Mouse (Mus musculus): Measurements from ENCODE around the gene Cacng7. TPM values are rescaled to one million over a fixed set of nuclear protein-coding genes. Genes with fewer than 3 reads are reported as not detected.

Cacng7 gene
- total RNA-seq, 1 experiment, result 14.4 TPM

DNA sequence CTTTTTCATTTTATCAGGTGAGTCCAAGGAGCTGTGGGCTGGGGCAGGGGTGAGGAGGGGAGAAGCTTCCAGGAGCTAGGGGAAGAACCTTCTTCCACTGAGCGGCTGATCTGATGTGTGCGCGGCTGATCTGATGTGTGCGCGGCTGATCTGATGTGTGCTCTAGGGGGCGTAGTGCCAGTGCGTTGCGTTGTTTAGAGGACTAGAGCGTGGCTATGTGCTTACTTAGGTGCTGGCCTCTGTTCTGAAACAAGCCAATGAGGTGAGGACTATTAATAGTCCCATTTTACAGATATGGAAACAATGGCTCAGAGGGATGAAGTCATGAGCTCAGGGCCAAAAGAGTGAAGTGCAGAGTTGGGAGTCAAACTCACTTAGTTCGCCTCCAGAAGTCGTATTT lies 6.3 kb downstream of the Cacng7 start:
- H3K9me3 ChIP-seq (ENCODE audit: control insufficient read depth, insufficient read depth, low read depth, low read length), result no peaks in the 10 kb centered on the region
- no peak for DNase-seq (ENCODE audit: low read depth, low spot score)
- H3K36me3 ChIP-seq (ENCODE audit: control insufficient read depth, insufficient read depth, low read length, poor library complexity, severe bottlenecking), result peaks cover 10% of the 10 kb centered on the region
- no peak for TF ChIP-seq ZC3H11A (IDR thresholded peaks at IDR 0.05; ENCODE audit: borderline replicate concordance, low read depth, low read length)
- peak overlapping the region; percentile 60 to 65 for H3K4me3 ChIP-seq (ENCODE audit: insufficient read depth in 1 of 2, low read depth in 1 of 2, low read length in 2 of 2, poor library complexity in 1 of 2, severe bottlenecking in 1 of 2)
- 0 out of 2 replicates have a peak overlapping the region, but pooled peaks have one; percentile 11 for H3K27ac ChIP-seq (ENCODE audit: insufficient read depth, low read depth, low read length, poor library complexity, severe bottlenecking)
- H3K4me1 ChIP-seq (ENCODE audit: control insufficient read depth in 2 of 2, insufficient read depth in 2 of 2, low read length in 2 of 2, poor library complexity in 1 of 2), result peaks cover 0 to 4% of the 10 kb centered on the region in 2 experiments; a peak in 2 of 4 replicates
- H3K9ac ChIP-seq (ENCODE audit: insufficient read depth, low read depth, low read length, poor library complexity, severe bottlenecking), result peak overlapping the region; percentile 44
- in situ Hi-C loops (cut with MboI; ENCODE audit: low sequenced_read_pairs in 2 of 2, unreplicated experiment in 2 of 2), result no loop called here

DNA sequence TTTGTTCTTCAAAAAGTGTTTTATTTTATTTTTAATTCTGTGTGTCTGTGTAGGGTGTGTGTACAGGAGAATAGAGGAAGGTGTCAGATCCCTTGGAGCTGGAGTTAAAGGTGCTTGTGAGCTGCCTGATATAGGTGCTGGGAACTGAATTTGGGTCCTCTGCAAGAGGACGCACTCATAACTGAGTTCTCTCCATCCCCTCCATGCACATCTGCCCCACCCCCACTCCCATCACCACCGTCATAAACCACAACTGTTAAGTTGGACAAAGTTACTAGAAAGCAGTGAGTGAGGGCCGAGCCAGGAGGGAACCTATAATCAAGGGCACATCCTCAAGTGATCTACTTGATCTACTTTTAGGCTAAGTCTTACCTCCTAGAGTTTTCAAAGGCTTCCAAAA lies 11.1 kb downstream of the Cacng7 start:
- H3K9me3 ChIP-seq (ENCODE audit: control insufficient read depth, insufficient read depth, low read depth, low read length), result no peaks in the 10 kb centered on the region
- H3K36me3 ChIP-seq (ENCODE audit: control insufficient read depth, insufficient read depth, low read length, poor library complexity, severe bottlenecking), result peaks cover 10% of the 10 kb centered on the region
- no peak overlapping the region for H3K9ac ChIP-seq (ENCODE audit: insufficient read depth, low read depth, low read length, poor library complexity, severe bottlenecking)
- no peak for TF ChIP-seq CHD2 (IDR thresholded peaks at IDR 0.05; ENCODE audit: low read depth, low read length)
- no peak for TF ChIP-seq HCFC1 (IDR thresholded peaks at IDR 0.05; ENCODE audit: borderline replicate concordance, insufficient read depth, low read length)
- TF ChIP-seq MAFK (IDR thresholded peaks at IDR 0.05; ENCODE audit: insufficient read depth, low read depth, low read length), result no peak
- no peak for TF ChIP-seq ZNF384 (IDR thresholded peaks at IDR 0.05; ENCODE audit: low read depth, low read length)
- no peak for TF ChIP-seq ZC3H11A (IDR thresholded peaks at IDR 0.05; ENCODE audit: borderline replicate concordance, low read depth, low read length)
- no peak for DNase-seq (ENCODE audit: low read depth, low spot score)
- H3K4me3 ChIP-seq (ENCODE audit: insufficient read depth in 1 of 2, low read depth in 1 of 2, low read length in 2 of 2, poor library complexity in 1 of 2, severe bottlenecking in 1 of 2), result no peak overlapping the region
- peaks cover 10 to 11% of the 10 kb centered on the region in 2 experiments for H3K4me1 ChIP-seq (ENCODE audit: control insufficient read depth in 2 of 2, insufficient read depth in 2 of 2, low read length in 2 of 2, poor library complexity in 1 of 2)
- in situ Hi-C loops (cut with MboI; ENCODE audit: low sequenced_read_pairs in 2 of 2, unreplicated experiment in 2 of 2), result no loop called here
- H3K27ac ChIP-seq (ENCODE audit: insufficient read depth, low read depth, low read length, poor library complexity, severe bottlenecking), result no peak overlapping the region

DNA sequence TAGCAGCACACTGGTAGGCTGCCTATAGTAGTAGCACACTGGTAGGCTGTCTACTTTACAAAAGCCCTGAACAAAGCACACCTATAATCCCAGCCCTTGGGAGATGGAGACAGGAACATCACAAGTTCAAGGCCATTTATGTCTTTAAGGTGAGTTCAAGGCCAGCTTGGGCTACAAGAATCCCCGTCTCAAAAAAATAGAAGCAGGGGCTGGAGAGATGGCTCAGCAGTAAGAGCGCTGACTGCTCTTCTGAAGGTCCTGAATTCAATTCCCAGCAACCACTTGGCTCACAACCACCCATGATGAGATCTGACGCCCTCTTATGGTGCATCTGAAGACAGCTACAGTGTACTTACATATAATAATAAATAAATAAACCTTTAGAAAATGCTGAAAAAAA lies 12.5 kb downstream of the Cacng7 start:
- H3K9ac ChIP-seq (ENCODE audit: insufficient read depth, low read depth, low read length, poor library complexity, severe bottlenecking), result no peak overlapping the region
- H3K27ac ChIP-seq (ENCODE audit: insufficient read depth, low read depth, low read length, poor library complexity, severe bottlenecking), result no peak overlapping the region; the same call in 1 of the 2 replicates
- no peak overlapping the region for H3K4me3 ChIP-seq (ENCODE audit: insufficient read depth in 1 of 2, low read depth in 1 of 2, low read length in 2 of 2, poor library complexity in 1 of 2, severe bottlenecking in 1 of 2)
- TF ChIP-seq ZNF384 (IDR thresholded peaks at IDR 0.05; ENCODE audit: low read depth, low read length) (no peak), HCFC1 (IDR thresholded peaks at IDR 0.05; ENCODE audit: borderline replicate concordance, insufficient read depth, low read length) (no peak), CHD2 (IDR thresholded peaks at IDR 0.05; ENCODE audit: low read depth, low read length) (no peak), MAFK (IDR thresholded peaks at IDR 0.05; ENCODE audit: insufficient read depth, low read depth, low read length) (no peak), ZC3H11A (IDR thresholded peaks at IDR 0.05; ENCODE audit: borderline replicate concordance, low read depth, low read length) (no peak)
- in situ Hi-C loops (cut with MboI; ENCODE audit: low sequenced_read_pairs in 2 of 2, unreplicated experiment in 2 of 2), result no loop called here
- H3K9me3 ChIP-seq (ENCODE audit: control insufficient read depth, insufficient read depth, low read depth, low read length), result no peaks in the 10 kb centered on the region
- peaks cover 17% of the 10 kb centered on the region in 2 experiments for H3K4me1 ChIP-seq (ENCODE audit: control insufficient read depth in 2 of 2, insufficient read depth in 2 of 2, low read length in 2 of 2, poor library complexity in 1 of 2)
- DNase-seq (ENCODE audit: low read depth, low spot score), result no peak
- H3K36me3 ChIP-seq (ENCODE audit: control insufficient read depth, insufficient read depth, low read length, poor library complexity, severe bottlenecking), result peaks cover 12% of the 10 kb centered on the region

DNA sequence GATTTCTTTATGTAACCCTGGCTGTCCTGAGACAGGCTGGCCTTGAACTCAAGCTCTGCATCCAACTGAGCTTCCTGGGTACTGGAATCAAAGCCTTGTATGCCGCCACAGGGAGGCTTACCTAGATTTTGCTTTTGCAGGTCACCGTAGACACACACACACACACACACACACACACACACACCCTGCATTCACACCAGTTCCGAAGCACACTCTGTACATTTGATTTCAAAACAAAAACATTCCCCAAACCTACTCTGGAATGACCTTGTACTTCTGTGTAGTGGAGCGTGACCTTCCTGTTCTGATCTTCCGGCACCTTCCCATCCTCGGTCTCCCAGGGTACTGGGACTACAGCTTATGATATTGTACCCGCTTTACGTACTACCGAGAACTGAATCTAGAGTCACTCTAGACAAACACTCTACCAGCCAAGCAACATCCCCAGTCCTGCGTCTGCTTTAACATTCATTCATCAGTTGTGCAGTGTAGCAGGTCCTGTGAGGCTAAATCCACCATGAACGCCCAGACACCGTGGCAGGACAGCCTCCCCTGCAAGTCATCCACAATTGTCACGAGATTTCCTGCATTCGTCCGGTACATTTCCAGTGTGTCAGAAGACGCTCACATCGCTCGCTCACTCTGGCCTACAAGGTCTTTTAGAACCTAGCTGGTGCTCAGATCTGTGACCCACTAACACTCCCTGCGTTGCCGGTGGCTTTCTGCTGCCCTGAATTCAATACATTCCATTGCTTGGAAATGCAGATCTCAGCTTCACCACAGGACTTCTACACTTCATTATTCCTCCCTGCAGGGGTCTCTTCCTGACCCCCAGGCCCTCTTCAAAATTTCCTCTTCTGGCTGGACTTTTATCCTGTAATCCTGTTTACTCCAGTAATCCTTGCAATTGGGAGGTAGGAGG lies 14.9 kb downstream of the Cacng7 start:
- peak overlapping the region; percentile 68 for H3K9ac ChIP-seq (ENCODE audit: insufficient read depth, low read depth, low read length, poor library complexity, severe bottlenecking)
- H3K9me3 ChIP-seq (ENCODE audit: control insufficient read depth, insufficient read depth, low read depth, low read length), result no peaks in the 10 kb centered on the region
- peaks cover 17% of the 10 kb centered on the region in 2 experiments for H3K4me1 ChIP-seq (ENCODE audit: control insufficient read depth in 2 of 2, insufficient read depth in 2 of 2, low read length in 2 of 2, poor library complexity in 1 of 2)
- peak overlapping the region; percentile 19 to 54 for H3K4me3 ChIP-seq (ENCODE audit: insufficient read depth in 1 of 2, low read depth in 1 of 2, low read length in 2 of 2, poor library complexity in 1 of 2, severe bottlenecking in 1 of 2)
- DNase-seq (ENCODE audit: low read depth, low spot score), result peak; percentile 95
- peak overlapping the region; percentile 100 for H3K27ac ChIP-seq (ENCODE audit: insufficient read depth, low read depth, low read length, poor library complexity, severe bottlenecking)
- in situ Hi-C loops (cut with MboI; ENCODE audit: low sequenced_read_pairs in 2 of 2, unreplicated experiment in 2 of 2), result no loop called here
- H3K36me3 ChIP-seq (ENCODE audit: control insufficient read depth, insufficient read depth, low read length, poor library complexity, severe bottlenecking), result peaks cover 11% of the 10 kb centered on the region; the same call in 1 of the 2 replicates
- TF ChIP-seq MAFK (IDR thresholded peaks at IDR 0.05; ENCODE audit: insufficient read depth, low read depth, low read length), result peak; percentile 37; the same call in 1 of the 2 replicates
- peak; percentile 58; the same call in 1 of the 2 replicates for TF ChIP-seq CHD2 (IDR thresholded peaks at IDR 0.05; ENCODE audit: low read depth, low read length)
- no peak for TF ChIP-seq ZNF384 (IDR thresholded peaks at IDR 0.05; ENCODE audit: low read depth, low read length)
- 0 out of 2 replicates have a peak, but pooled peaks have one; percentile 55 for TF ChIP-seq HCFC1 (IDR thresholded peaks at IDR 0.05; ENCODE audit: borderline replicate concordance, insufficient read depth, low read length)
